Mouse (Mus musculus) bone marrow, adult 2 months (tissue): Measurements from ENCODE around the gene Copg2.

Experiments used
- CTCF ChIP-seq: fragments of 200-500 bp; IDR thresholded peaks from 2 replicates; pipeline ENCODE4 v1.5.1; 2011; ENCODE audit warnings: low read length, control low read depth; ENCODE audit not compliant: control insufficient read depth, insufficient read depth
- POLR2A ChIP-seq: fragments of 200-500 bp; IDR thresholded peaks from 2 replicates; pipeline ENCODE4 v1.6.1; 2011; ENCODE audit warnings: low read depth, mild to moderate bottlenecking, control low read depth, low read length, borderline replicate concordance; ENCODE audit not compliant: control insufficient read depth

DNA sequence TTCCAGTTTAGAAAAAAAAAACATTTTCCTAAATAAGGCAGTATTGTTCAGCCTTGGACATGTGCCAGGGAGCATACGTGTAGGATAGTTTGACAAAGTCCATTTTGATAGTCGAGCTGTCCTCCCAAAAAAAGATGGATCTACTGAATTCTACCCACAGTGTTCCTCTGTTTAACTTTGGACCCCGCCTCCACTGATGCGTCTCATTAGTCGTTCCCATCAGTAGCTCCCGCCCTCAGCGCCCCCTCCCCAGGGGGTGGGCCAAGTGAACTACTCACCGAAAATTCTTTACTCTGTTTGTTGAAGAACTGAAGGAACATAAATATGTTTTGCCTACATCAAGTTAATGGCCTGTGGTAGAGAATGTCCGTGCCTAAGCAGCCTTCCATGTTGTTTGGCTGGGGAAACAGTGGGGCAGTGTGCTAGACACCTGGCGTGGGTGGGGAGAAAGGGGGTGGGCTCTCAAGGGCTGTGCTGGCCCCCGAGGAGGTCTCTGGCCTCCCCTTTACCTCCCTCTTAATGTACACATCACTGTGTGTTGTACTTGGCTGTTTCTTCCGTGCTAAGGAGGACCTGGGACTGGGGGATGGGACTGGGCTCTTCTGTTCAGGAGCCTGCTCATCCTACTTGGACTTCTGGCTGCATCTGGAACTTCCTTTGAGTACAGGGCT, 166.2 kb downstream of the Copg2 start:
- TF ChIP-seq POLR2A (no peak), CTCF (no peak)
